Mouse (Mus musculus): Measurements from ENCODE around the gene Ctnnbl1.

Ctnnbl1 gene

GRCm38 (mm10) chr2:157793851-157794332 is 56.7 kb downstream of the Ctnnbl1 start:
- no peak for DNase-seq

DNA sequence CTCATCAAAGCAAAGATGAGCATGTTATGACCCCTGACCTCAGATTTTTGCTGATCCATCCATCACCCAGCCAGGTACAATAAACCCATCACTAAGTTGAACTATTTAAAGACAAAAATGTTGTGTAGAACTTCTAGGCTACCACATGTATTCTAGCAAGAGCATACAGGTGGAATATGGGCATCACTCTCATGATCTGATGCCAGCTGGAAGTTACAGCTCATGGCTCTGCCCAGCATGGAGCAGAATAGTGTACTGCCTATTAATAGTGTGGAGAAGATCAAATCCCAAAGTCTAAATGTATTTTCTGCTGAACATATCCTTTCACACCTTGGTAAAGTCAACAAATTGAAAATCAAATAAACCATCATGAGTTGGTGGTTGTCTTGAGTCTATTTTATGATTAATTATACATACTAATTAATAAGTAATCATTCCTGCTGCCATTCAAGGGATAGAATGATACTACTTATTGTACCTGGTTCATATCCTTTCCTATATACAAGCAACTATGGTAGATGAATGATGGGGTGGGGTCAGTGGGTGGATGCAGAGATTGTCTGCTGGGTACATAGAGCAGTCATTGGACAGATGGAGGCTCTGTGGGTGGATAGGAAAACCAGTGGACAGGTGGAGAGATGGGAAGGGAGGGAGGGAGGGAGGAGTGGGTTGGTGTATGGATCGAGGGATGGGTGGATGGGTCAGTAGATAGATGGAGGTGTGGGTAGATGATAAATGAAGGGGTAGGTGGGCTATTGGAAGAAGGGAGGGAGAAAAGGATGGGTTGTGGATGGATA is 58.6 kb downstream of the Ctnnbl1 start:
- DNase-seq: no peak

- DNase-seq: no peak
Measured at GRCm38 (mm10) chr2:157799533-157799932, 62.3 kb downstream of the Ctnnbl1 start.

- DNase-seq: no peak
Measured at GRCm38 (mm10) chr2:157800288-157800687, 63.1 kb downstream of the Ctnnbl1 start.

- no peak for DNase-seq
Measured at GRCm38 (mm10) chr2:157800746-157801501, 63.7 kb downstream of the Ctnnbl1 start.

DNA sequence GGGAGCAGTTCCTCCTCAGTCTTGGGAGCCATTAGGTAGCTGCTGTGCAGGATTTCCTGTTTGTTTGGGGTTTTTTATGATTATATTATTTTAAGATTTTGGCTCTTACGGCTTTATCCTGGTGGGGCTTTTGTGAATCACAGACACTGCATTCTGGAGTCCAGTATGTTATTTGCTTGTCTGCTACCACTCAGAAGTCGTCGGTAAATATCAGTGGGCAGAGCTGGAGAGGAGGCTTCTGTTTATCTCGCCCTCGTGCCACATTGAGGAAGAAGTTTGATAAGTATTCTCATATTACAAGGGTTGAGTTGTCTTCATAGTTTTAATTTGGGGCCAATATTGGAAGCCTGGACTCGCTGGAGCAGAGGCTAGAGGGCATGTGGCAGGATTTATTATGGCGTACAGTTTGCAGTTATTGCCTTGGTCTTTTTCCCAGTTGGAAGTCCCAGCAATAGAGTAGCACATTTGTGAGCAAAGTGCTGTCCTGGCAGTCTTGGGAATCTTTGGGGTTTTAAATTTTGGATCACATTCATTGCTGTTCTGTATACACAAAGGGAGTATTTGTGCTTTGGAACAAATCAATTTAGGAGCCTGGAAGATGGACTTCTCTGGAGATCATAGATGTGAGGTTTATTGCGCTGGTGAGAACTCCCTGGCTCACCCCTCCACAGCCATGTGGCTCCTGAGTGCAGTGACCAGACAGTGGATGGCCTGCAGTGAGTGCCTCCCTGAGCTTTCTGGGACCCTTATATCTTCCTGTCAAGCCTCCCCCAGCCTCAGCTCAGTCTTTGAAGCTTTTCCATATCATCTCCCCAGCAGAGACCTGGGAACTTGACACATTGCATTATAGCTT is 64.5 kb downstream of the Ctnnbl1 start:
- DNase-seq: peak in 1 of 2 experiments; percentile 5

DNA sequence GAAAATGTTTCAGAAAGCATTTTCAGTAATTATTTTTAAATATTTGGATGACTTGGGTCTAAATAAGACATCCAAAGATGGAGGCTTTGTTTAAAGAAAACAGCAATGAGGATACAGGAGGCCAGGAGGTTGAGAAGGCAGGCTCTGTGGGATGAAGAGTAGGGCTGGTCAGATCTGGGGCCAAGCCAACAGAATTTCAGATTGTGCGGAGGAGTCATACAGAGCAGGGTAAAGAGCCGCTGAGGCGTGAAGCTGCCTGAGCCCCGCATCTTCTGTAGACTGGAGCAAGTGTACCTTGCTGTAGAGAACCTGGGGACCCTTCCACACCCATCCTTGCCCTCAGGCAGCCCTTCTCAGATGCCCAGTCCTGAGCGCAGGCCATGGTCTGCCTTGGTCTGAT is 65.5 kb downstream of the Ctnnbl1 start:
- DNase-seq: no peak

GRCm38 (mm10) chr2:157804388-157804787 is 67.2 kb downstream of the Ctnnbl1 start:
- no peak for DNase-seq

- DNase-seq: no peak
Measured at GRCm38 (mm10) chr2:157805091-157805490, 67.9 kb downstream of the Ctnnbl1 start.

- no peak for DNase-seq
Measured at GRCm38 (mm10) chr2:157807076-157807475, 69.9 kb downstream of the Ctnnbl1 start.

- no peak for DNase-seq
Measured at GRCm38 (mm10) chr2:157807621-157808367, 70.6 kb downstream of the Ctnnbl1 start.

DNA sequence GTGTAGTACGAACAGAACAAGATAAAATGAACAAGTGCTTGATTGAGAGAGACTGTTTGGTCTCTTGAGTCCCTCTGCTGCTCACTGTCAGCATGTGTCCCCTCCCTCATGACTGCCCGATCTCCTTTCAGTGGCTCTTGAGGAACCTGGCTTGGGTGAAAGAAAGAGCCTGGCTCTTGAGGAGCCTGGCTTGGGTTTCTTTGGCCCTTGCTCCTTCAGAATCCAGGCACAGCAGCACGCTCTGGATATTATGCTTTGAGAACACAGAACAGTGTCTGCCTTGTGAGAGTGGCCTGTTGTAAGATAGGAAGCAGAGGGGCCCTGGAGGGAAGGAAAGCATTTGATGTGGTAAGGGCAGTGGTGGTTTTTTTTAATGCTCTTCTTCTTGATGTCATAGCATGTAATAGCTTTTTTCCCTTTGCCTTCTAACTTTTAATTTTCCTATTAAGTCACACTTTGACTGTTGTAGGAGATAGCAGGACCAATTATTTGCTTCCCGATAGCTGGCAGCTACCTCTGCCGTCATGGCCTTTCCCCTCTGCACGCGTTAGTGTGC is 71.2 kb downstream of the Ctnnbl1 start:
- DNase-seq: no peak

- no peak for DNase-seq
Measured at GRCm38 (mm10) chr2:157809341-157809740, 72.1 kb downstream of the Ctnnbl1 start.

DNA sequence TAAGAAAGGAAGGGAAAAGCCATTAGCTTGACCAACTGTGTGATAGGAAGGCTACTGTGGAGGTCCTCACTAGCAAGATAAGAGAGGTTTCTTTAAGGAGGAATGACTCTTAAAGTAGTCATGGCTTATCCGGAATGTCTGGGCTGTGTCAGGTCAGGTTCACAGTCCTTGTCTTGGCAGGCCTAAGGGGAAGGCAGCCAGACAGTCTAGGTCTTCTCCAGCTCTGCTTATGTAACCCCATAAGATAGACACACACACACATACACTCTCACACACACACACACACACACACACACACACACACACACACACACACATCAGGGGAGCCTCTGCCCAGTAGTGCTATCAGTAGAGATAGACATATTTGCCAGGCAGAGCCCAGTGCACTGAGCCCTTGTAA is 73.5 kb downstream of the Ctnnbl1 start:
- no peak for DNase-seq

GRCm38 (mm10) chr2:157813121-157813520 is 75.9 kb downstream of the Ctnnbl1 start:
- no peak for DNase-seq

DNA sequence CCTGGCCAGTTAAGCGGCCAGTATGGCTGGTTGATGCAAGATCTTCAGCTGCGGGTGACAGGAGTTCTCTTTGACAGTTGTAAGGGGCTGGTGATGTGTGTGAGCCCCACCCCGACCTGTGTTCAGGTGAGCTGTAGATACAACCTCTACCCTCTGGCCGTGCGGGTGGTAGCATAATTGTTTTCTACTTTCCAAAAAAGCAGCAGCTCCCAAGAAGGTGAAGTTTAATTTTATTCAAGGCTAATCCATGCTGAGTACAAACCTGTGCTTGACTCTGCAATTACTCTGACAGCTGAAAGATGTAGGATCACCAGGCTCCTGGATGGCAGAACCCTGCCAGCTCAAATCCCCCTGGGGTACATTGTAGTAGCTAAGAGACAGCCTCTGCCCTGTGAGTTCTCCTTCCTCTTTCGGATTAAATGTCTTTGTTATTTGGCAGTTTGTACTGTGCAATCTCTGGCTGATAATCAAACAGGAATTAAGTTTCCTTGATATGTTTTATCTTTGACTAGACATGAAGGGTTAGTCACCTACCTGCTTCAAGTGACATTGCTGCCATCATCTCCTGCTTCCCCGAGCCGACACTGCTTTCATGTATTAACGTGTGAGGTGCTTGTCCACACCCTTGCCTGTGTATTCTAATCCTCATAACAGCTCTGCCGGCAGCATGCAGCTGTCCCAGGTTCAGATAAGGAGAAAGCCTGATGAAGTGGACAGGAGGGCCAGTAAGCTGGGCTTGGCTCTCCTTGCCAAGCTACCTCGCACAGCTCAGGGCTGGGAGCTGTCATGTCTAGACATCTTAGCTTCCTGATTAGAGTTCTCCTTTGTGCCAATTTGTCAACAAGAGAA is 77.1 kb downstream of the Ctnnbl1 start:
- no peak for DNase-seq

GRCm38 (mm10) chr2:157814965-157815283 is 77.7 kb downstream of the Ctnnbl1 start:
- DNase-seq: no peak

GRCm38 (mm10) chr2:157817672-157818071 is 80.5 kb downstream of the Ctnnbl1 start:
- DNase-seq: no peak

GRCm38 (mm10) chr2:157818576-157819320 is 81.5 kb downstream of the Ctnnbl1 start:
- DNase-seq: no peak

DNA sequence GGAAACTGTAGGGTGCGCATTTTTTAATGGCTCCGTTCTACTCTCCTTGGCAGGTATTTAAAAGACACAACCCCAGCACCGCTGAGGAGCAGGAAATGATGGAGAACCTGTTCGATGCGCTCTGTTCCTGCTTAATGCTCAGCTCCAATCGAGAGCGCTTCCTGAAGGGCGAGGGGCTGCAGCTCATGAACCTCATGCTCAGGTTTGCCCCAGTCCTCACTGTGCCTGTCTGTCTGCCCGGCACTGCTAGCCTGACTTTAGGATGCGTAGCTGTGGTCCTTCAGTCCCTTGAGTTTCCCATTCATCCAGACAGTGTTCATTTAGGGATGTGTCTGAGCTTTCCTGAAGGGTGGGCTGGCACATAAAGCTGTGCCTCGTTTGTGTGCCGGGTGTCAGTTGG is 82.2 kb downstream of the Ctnnbl1 start:
- no peak for DNase-seq

Measured in kidney, postnatal 36 days (tissue).